Mouse (Mus musculus): ENCODE measurements at regions not wholly inside any gene's neighbourhood (a gene's known extent, or its start where the extent isn't known, plus 50 kb on each side); places are given as distances from the start of the nearest gene placed in this dataset.

DNA sequence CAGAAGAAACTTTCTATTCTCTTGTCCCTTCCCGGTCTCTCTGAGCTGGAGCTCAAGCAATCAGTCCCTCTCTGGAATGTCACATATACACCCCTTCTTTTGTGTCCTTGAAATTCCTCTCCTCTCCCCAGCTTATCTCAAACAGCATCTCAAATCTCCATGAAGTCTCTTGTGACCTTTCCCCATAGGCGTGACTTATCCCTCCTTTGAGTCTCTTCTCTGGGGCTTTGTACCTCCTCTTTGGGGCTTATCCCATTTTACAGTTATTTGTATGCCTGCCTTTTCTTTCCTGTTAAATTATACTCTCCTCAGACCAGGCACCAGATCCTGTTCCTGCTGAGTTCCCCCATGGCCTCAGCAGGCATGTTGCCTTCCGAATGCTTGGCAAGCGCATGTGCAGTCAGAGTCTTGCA lies 152.8 kb downstream of the Pten start:
- Histone ChIP-seq H3K9me3 (no peaks in the 10 kb centered on the region), H3K4me3 (no peak overlapping the region), H3K27ac (no peak overlapping the region), H3K4me2 (no peak overlapping the region), H3K4me1 (peaks cover 5% of the 10 kb centered on the region; the same call in 1 of the 2 replicates), H3K9ac (no peak overlapping the region), H3K36me3 (no peaks in the 10 kb centered on the region), H3K27me3 (no peaks in the 10 kb centered on the region; the same call in 1 of the 2 replicates)
- no peak for ATAC-seq (ENCODE audit: insufficient number of reproducible peaks, low FRiP score, low TSS enrichment, low read depth)
- 57% methylated on average over 4 of the region's 4 CpGs for WGBS

DNA sequence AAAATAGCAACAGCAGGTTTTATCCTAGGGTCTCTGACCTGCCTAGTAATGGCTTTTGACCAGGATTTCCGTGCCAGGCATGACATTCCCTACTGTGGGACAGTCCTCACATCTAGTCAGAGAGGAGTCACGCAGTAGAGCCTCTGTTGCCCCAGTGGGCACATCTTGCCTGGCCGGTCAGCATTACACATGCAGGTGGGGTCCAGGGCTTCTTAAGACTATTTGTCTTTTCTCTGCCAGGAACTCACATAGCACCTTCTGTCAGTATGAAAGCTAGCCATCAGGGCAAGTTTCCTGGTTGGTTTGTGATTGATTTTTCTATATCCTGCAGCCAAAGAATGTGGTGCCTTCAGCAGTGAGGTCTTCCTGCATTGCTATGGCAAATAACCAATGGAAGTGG lies 155.0 kb downstream of the Pten start:
- no peaks in the 10 kb centered on the region for H3K4me1 ChIP-seq
- no peaks in the 10 kb centered on the region for H3K36me3 ChIP-seq
- no peak overlapping the region for H3K9ac ChIP-seq
- WGBS: 81% methylated on average over 3 of the region's 3 CpGs
- no peaks in the 10 kb centered on the region for H3K9me3 ChIP-seq
- H3K27ac ChIP-seq: no peak overlapping the region
- peaks cover 3% of the 10 kb centered on the region; the same call in 1 of the 2 replicates for H3K27me3 ChIP-seq
- no peak overlapping the region for H3K4me3 ChIP-seq
- ATAC-seq (ENCODE audit: insufficient number of reproducible peaks, low FRiP score, low TSS enrichment, low read depth): no peak
- H3K4me2 ChIP-seq: no peak overlapping the region

GRCm38 (mm10) chr19:32916507-32917280 lies 159.4 kb downstream of the Pten start:
- Histone ChIP-seq H3K9me3 (no peaks in the 10 kb centered on the region), H3K4me2 (no peak overlapping the region), H3K9ac (no peak overlapping the region), H3K4me1 (no peaks in the 10 kb centered on the region), H3K27ac (no peak overlapping the region), H3K36me3 (no peaks in the 10 kb centered on the region), H3K4me3 (no peak overlapping the region), H3K27me3 (peaks cover 3% of the 10 kb centered on the region; the same call in 1 of the 2 replicates)
- WGBS: 89% methylated on average over 8 of the region's 8 CpGs
- no peak for ATAC-seq (ENCODE audit: insufficient number of reproducible peaks, low FRiP score, low TSS enrichment, low read depth)

- H3K9me3 ChIP-seq: no peaks in the 10 kb centered on the region
- H3K4me2 ChIP-seq: no peak overlapping the region
- H3K4me1 ChIP-seq: peaks cover 11% of the 10 kb centered on the region
- ATAC-seq (ENCODE audit: insufficient number of reproducible peaks, low FRiP score, low TSS enrichment, low read depth): no peak
- 75% methylated on average over 3 of the region's 3 CpGs for WGBS
- no peak overlapping the region for H3K27ac ChIP-seq
- no peak overlapping the region for H3K4me3 ChIP-seq
- no peaks in the 10 kb centered on the region for H3K27me3 ChIP-seq
- H3K36me3 ChIP-seq: no peaks in the 10 kb centered on the region
- no peak overlapping the region for H3K9ac ChIP-seq
Observed at GRCm38 (mm10) chr19:32921021-32921420, 163.7 kb downstream of the Pten start.

DNA sequence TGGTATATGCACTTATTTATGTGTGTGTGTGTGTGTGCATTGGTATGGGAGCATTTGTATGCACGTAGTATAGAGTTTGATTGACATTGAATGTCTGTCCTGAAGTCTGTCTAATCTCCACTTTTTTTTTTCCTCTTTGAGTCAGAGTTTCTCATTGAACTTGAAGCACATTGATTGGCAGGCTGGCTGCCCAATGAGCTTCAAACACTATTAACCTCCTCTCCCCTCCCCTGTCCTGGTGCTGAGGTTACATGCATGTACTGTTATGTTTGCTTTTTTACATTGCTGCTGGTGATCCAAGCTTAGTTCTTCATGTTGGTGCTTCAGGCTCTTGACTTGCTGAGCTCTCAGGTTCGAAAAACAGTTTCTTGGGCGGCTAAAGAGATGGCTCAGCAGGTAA lies 166.6 kb downstream of the Pten start:
- no peaks in the 10 kb centered on the region for H3K36me3 ChIP-seq
- peaks cover 17% of the 10 kb centered on the region for H3K4me1 ChIP-seq
- H3K4me2 ChIP-seq: no peak overlapping the region
- no peak overlapping the region for H3K4me3 ChIP-seq
- no peaks in the 10 kb centered on the region for H3K27me3 ChIP-seq
- 85% methylated on average over 3 of the region's 3 CpGs for WGBS
- no peaks in the 10 kb centered on the region for H3K9me3 ChIP-seq
- H3K9ac ChIP-seq: no peak overlapping the region
- H3K27ac ChIP-seq: no peak overlapping the region
- no peak for ATAC-seq (ENCODE audit: insufficient number of reproducible peaks, low FRiP score, low TSS enrichment, low read depth)

DNA sequence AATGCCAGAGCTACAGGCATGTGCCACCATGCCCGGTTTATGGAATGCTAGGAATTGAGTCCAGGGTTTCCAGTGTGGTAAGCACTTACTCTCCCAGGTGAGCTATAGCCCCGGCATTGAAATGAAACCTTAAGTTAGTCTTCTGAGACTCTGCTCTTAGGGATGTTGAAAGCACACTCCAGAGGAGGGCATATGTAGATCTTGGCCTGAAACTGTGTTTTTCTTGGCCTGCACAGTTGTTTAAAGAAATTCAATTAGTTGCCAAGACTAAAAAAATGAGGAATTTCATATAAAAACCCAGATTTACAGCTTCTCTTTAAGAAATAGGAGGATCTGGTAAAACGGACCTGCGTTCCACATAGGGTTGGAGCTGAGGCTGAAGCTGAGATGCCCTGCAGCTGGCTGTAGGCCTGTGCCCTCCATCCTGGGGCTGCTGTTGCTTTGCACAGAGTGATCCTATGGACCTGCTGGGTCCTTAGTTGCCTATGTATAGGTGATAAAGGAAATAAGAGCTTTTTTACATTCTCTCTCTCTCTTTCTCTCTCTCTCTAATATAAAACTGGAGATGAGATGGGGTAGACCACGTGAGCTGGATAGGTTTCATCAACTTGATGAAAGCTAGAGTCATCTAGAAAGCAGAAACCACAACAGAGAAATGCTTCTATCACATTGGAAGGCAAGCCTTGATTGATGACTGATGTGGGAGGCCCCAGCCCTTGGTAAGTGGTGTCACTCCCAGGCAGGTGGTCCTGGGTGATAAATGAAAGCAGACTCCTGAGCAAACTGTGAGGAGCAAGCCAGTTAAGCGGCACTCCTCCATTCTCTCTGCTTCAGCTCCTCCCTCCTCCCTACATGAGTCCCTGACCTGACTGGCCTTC lies 168.6 kb downstream of the Pten start:
- no peak overlapping the region for H3K4me2 ChIP-seq
- no peaks in the 10 kb centered on the region for H3K36me3 ChIP-seq
- no peaks in the 10 kb centered on the region for H3K9me3 ChIP-seq
- H3K4me1 ChIP-seq: peaks cover 17% of the 10 kb centered on the region
- no peaks in the 10 kb centered on the region for H3K27me3 ChIP-seq
- no peak overlapping the region for H3K27ac ChIP-seq
- 33% methylated on average over 6 of the region's 6 CpGs for WGBS
- H3K4me3 ChIP-seq: no peak overlapping the region
- ATAC-seq (ENCODE audit: insufficient number of reproducible peaks, low FRiP score, low TSS enrichment, low read depth): peak; percentile 84
- no peak overlapping the region for H3K9ac ChIP-seq

DNA sequence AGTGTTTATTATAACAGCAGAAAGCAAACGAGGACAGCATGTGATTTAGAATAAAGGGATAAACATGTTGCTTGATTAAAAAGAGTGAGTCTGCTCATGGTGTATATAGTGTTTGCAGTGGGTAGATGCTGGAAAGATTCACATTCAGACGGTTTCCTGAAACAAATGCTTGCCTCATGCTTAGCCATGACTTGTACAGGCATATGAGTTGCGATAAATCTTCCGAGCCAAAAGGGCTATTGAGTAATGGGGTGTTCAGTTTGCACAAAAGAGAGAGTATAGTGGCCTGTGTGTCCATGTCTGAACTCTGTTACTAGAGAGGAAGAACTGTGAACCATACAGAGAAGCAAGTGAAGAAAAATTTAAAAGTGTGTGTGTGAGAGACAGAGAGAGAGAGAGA lies 169.3 kb downstream of the Pten start:
- 74% methylated on average over 4 of the region's 4 CpGs for WGBS
- ATAC-seq (ENCODE audit: insufficient number of reproducible peaks, low FRiP score, low TSS enrichment, low read depth): no peak
- H3K36me3 ChIP-seq: no peaks in the 10 kb centered on the region
- H3K4me2 ChIP-seq: no peak overlapping the region
- no peak overlapping the region for H3K27ac ChIP-seq
- H3K9me3 ChIP-seq: no peaks in the 10 kb centered on the region
- peaks cover 17% of the 10 kb centered on the region for H3K4me1 ChIP-seq
- no peaks in the 10 kb centered on the region for H3K27me3 ChIP-seq
- H3K9ac ChIP-seq: no peak overlapping the region
- no peak overlapping the region for H3K4me3 ChIP-seq

- Histone ChIP-seq H3K9me3 (no peaks in the 10 kb centered on the region), H3K27ac (no peak overlapping the region), H3K36me3 (no peaks in the 10 kb centered on the region), H3K4me2 (no peak overlapping the region), H3K4me1 (no peaks in the 10 kb centered on the region), H3K27me3 (no peaks in the 10 kb centered on the region), H3K9ac (no peak overlapping the region), H3K4me3 (no peak overlapping the region)
- 84% methylated on average over 5 of the region's 5 CpGs for WGBS
- no peak for ATAC-seq (ENCODE audit: insufficient number of reproducible peaks, low FRiP score, low TSS enrichment, low read depth)
Observed at GRCm38 (mm10) chr19:32933676-32934075, 176.4 kb downstream of the Pten start.

- WGBS: 85% methylated on average over 5 of the region's 5 CpGs
- ATAC-seq (ENCODE audit: insufficient number of reproducible peaks, low FRiP score, low TSS enrichment, low read depth): no peak
- H3K9me3 ChIP-seq: no peaks in the 10 kb centered on the region
- H3K4me3 ChIP-seq: no peak overlapping the region
- no peak overlapping the region for H3K9ac ChIP-seq
- no peak overlapping the region for H3K4me2 ChIP-seq
- H3K27me3 ChIP-seq: no peaks in the 10 kb centered on the region
- H3K36me3 ChIP-seq: no peaks in the 10 kb centered on the region
- H3K27ac ChIP-seq: no peak overlapping the region
- H3K4me1 ChIP-seq: no peaks in the 10 kb centered on the region
Observed at GRCm38 (mm10) chr19:32935638-32936037, 178.3 kb downstream of the Pten start.

DNA sequence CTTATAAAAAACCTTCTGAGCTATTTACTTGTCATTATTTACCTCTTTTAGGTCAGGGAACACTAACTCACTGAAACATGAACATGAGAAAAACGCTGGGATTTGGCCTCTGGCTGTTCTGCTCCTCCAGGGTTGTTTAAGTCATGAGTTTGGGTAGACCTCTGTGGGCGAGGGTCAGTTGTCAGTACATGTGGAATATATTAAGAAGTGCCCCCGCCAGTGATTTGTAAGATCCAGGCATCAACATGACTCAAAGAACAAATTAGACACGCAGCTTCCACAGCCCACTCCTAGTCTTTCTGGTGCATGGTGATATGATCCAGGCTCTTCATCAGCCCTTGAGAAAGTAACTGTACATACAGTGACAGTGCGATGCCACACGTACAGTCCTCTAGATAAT lies 180.3 kb downstream of the Pten start:
- Histone ChIP-seq H3K4me1 (no peaks in the 10 kb centered on the region), H3K27ac (no peak overlapping the region), H3K9ac (no peak overlapping the region), H3K27me3 (no peaks in the 10 kb centered on the region), H3K4me3 (no peak overlapping the region), H3K9me3 (no peaks in the 10 kb centered on the region), H3K4me2 (no peak overlapping the region), H3K36me3 (no peaks in the 10 kb centered on the region)
- WGBS: 50% methylated on average over 6 of the region's 6 CpGs
- no peak for ATAC-seq (ENCODE audit: insufficient number of reproducible peaks, low FRiP score, low TSS enrichment, low read depth)

GRCm38 (mm10) chr19:32939692-32940091 lies 182.4 kb downstream of the Pten start:
- Histone ChIP-seq H3K4me2 (no peak overlapping the region), H3K9me3 (no peaks in the 10 kb centered on the region), H3K4me1 (no peaks in the 10 kb centered on the region), H3K9ac (no peak overlapping the region), H3K27ac (no peak overlapping the region), H3K27me3 (no peaks in the 10 kb centered on the region), H3K36me3 (no peaks in the 10 kb centered on the region), H3K4me3 (no peak overlapping the region)
- 82% methylated on average over 5 of the region's 5 CpGs for WGBS
- no peak for ATAC-seq (ENCODE audit: insufficient number of reproducible peaks, low FRiP score, low TSS enrichment, low read depth)

DNA sequence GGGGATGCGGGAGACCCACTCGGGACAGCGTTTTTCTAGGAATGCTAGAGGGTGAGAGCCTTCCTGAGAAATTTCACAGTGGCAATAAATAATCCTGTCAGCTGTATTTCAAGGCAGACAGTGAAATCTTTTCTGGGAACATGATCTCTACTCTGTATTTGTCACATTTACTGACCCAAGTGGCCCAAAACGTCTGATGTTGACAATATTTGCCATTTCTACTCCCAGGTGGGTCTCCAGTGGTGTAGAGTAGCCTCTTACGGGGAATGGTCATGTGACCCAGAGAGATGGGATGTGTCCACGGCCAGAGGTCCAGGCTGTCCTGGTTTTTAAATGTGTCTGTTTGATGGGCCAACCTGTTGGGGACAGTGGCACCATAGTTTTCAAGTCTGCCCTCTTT lies 183.5 kb downstream of the Pten start:
- H3K4me2 ChIP-seq: no peak overlapping the region
- ATAC-seq (ENCODE audit: insufficient number of reproducible peaks, low FRiP score, low TSS enrichment, low read depth): no peak
- H3K27ac ChIP-seq: no peak overlapping the region
- no peaks in the 10 kb centered on the region for H3K36me3 ChIP-seq
- no peak overlapping the region for H3K4me3 ChIP-seq
- H3K9ac ChIP-seq: no peak overlapping the region
- H3K9me3 ChIP-seq: no peaks in the 10 kb centered on the region
- 71% methylated on average over 6 of the region's 6 CpGs for WGBS
- no peaks in the 10 kb centered on the region for H3K4me1 ChIP-seq
- H3K27me3 ChIP-seq: no peaks in the 10 kb centered on the region
